ENCODE assay signal across 8 mouse cellular contexts in the genomic region with DNA sequence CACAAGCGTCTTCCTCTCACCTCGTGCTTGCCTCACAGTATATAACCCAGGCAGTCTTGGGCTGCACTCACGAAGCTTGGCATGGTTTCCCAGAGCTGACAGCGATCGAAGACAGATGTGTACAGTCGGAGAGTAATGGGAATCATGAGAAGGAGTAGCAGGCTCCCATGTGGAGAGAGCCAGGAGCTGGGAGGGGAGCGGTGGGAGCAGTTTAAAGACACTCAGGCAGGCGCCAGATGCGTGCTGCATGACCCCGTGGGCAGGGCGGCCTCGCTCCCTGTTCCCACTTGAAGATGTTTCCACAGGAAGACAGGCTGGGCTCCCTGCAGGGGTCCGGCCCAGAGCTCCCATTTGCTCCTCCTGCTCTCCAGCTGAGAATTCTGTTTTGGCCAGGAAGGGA. TPM values are rescaled to one million over a fixed set of nuclear protein-coding genes. Genes with fewer than 3 reads are reported as not detected.
DNase-seq lines count a peak whose midpoint lies in the region; ATAC-seq and TF ChIP-seq lines count a peak whose summit lies in the region.
"Had no signal": no experiment of that assay in that cellular context is flagged by ENCODE, and none has a peak within 500 bp of the region (broad histone marks: within the 10 kb centered on the region; RNA-seq: fewer than 3 reads in every experiment).

No protein-coding gene starts in this region.

- DNase-seq in ZHBTc4 (ENCODE audit: low read depth, low spot score), result peak; percentile 49
- peak; percentile 51 for DNase-seq in heart, postnatal 0 days (ENCODE audit: low spot score)
- DNase-seq in limb, embryonic 14.5 days (ENCODE audit: low spot score), result peak; percentile 76
- no peak for DNase-seq in thymus, adult 2 months
- no peak for DNase-seq in thymus, postnatal 0 days (ENCODE audit: low spot score)
- no peak for DNase-seq in Muller cell, postnatal 12 days (ENCODE audit: inconsistent ontology term)

- no peak for TF ChIP-seq EP300 in heart, postnatal 0 days (IDR thresholded peaks at IDR 0.05; ENCODE audit: low read depth)

- H3K36me3 ChIP-seq in heart, postnatal 0 days (replicated peaks; ENCODE audit: control insufficient read depth, insufficient read depth, low read length), result no peaks in the 10 kb centered on the region
- peaks cover 14% of the 10 kb centered on the region; the same call in 1 of the 2 replicates for H3K36me3 ChIP-seq in limb, embryonic 14.5 days (ENCODE audit: control insufficient read depth, insufficient read depth, low read length)
- no peaks in the 10 kb centered on the region for H3K36me3 ChIP-seq in thymus, adult 2 months (ENCODE audit: control insufficient read depth, insufficient read depth, low read length)

- no peaks in the 10 kb centered on the region for H3K9me3 ChIP-seq in heart, postnatal 0 days (replicated peaks; ENCODE audit: control insufficient read depth, low read length)
- no peaks in the 10 kb centered on the region for H3K9me3 ChIP-seq in limb, embryonic 14.5 days (ENCODE audit: control insufficient read depth, low read length)

- TF ChIP-seq POLR2A in limb, embryonic 14.5 days (IDR thresholded peaks at IDR 0.05; ENCODE audit: borderline replicate concordance, extremely low read depth, insufficient read depth, insufficient read length), result no peak
- TF ChIP-seq POLR2A in thymus, adult 2 months (IDR thresholded peaks at IDR 0.05; ENCODE audit: control insufficient read depth, extremely low read depth, insufficient read depth, low read length, poor library complexity), result no peak

- H3K27ac ChIP-seq in brown adipose tissue, adult 24 weeks (replicated peaks; ENCODE audit: low read depth, low read length), result peak overlapping the region; percentile 69
- peak overlapping the region; percentile 33 for H3K27ac ChIP-seq in heart, postnatal 0 days (ENCODE audit: low read depth)
- peak overlapping the region; percentile 52; the same call in 1 of the 2 replicates for H3K27ac ChIP-seq in limb, embryonic 14.5 days (replicated peaks; ENCODE audit: low read depth, low read length)
- H3K27ac ChIP-seq in thymus, adult 2 months (ENCODE audit: control insufficient read depth, insufficient read depth, low read length), result no peak overlapping the region

- no peaks in the 10 kb centered on the region for H3K27me3 ChIP-seq in heart, postnatal 0 days (ENCODE audit: control insufficient read depth, insufficient read depth, low read length)
- H3K27me3 ChIP-seq in limb, embryonic 14.5 days (ENCODE audit: control insufficient read depth, insufficient read depth, low read length), result no peaks in the 10 kb centered on the region
- H3K27me3 ChIP-seq in thymus, adult 2 months (ENCODE audit: control insufficient read depth, insufficient read depth, low read length), result no peaks in the 10 kb centered on the region

- peaks cover 50% of the 10 kb centered on the region for H3K4me1 ChIP-seq in brown adipose tissue, adult 24 weeks (ENCODE audit: control insufficient read depth, insufficient read depth, insufficient read length, low read length)
- peaks cover 34% of the 10 kb centered on the region for H3K4me1 ChIP-seq in heart, postnatal 0 days (ENCODE audit: control insufficient read depth, insufficient read depth)
- H3K4me1 ChIP-seq in limb, embryonic 14.5 days (ENCODE audit: control insufficient read depth, insufficient read depth, low read length), result peaks cover 24% of the 10 kb centered on the region
- H3K4me1 ChIP-seq in thymus, adult 2 months (replicated peaks; ENCODE audit: control insufficient read depth, insufficient read depth, low read length), result no peaks in the 10 kb centered on the region

- WGBS in heart, postnatal 0 days, result 19% methylated on average over 13 of the region's 13 CpGs
- 18% methylated on average over 13 of the region's 13 CpGs for WGBS in limb, embryonic 14.5 days
- 67% methylated on average over 13 of the region's 13 CpGs for WGBS in thymus, adult 2 months

- H3K4me3 ChIP-seq in brown adipose tissue, adult 24 weeks (ENCODE audit: insufficient read depth, low read depth, low read length), result no peak overlapping the region
- H3K4me3 ChIP-seq in heart, postnatal 0 days (ENCODE audit: low read depth, low read length), result no peak overlapping the region
- no peak overlapping the region for H3K4me3 ChIP-seq in limb, embryonic 14.5 days (replicated peaks; ENCODE audit: low read length)
- H3K4me3 ChIP-seq in thymus, adult 2 months (ENCODE audit: control insufficient read depth, insufficient read depth, low read length), result no peak overlapping the region

- H3K4me2 ChIP-seq in heart, postnatal 0 days (ENCODE audit: low read depth, low read length), result peak overlapping the region; percentile 33
- H3K4me2 ChIP-seq in limb, embryonic 14.5 days (replicated peaks; ENCODE audit: low read depth, low read length, severe bottlenecking), result no peak overlapping the region

- H3K9ac ChIP-seq in heart, postnatal 0 days (replicated peaks; ENCODE audit: low read depth, low read length), result no peak overlapping the region
- H3K9ac ChIP-seq in limb, embryonic 14.5 days (ENCODE audit: low read depth, low read length, severe bottlenecking), result no peak overlapping the region

- peak; percentile 43 for ATAC-seq in heart, postnatal 0 days (ENCODE audit: insufficient read depth, low read depth)
- ATAC-seq in limb, embryonic 14.5 days (ENCODE audit: low FRiP score, low read depth), result peak; percentile 68; the same call in 1 of the 2 replicates

- no peak for TF ChIP-seq CTCF in heart, postnatal 0 days (IDR thresholded peaks at IDR 0.05; ENCODE audit: low read depth)
- no peak for TF ChIP-seq CTCF in thymus, adult 2 months (IDR thresholded peaks at IDR 0.05; ENCODE audit: borderline replicate concordance, control insufficient read depth, extremely low read depth, insufficient read depth, low read length, poor library complexity)

RNA-seq across cellular contexts. Expression of a gene that starts 25.2 kb away (rescaled TPM):
- polyA plus RNA-seq in brown adipose tissue, adult 24 weeks (2012; ENCODE audit: insufficient read depth, insufficient read length, missing spikeins), result 1.7 and 5.7 TPM in 2 replicates
- 5.2 and 8.3 TPM in 2 replicates for total RNA-seq in heart, postnatal 0 days (2014; rRNA removed; ENCODE audit: low replicate concordance)
- polyA plus RNA-seq in heart, postnatal 0 days (2015; fragmentation: Nextera tagmentation; extraction: Ambion mirVana), result 5.5 and 6.1 TPM in 2 replicates
- 18.6 and 19.4 TPM in 2 replicates for polyA plus RNA-seq in limb, embryonic 14.5 days (2012; rRNA removed)
- polyA plus RNA-seq in limb, embryonic 14.5 days (2014; fragmentation: Nextera tagmentation; extraction: Ambion mirVana), result 21.5 and 25.0 TPM in 2 replicates
- polyA plus RNA-seq in thymus, adult 2 months (2012; rRNA removed), result 0.40 and 0.42 TPM in 2 replicates
- polyA plus RNA-seq in thymus, postnatal 0 days (2015; fragmentation: Nextera tagmentation; extraction: Ambion mirVana), result 0.20 and 0.33 TPM in 2 replicates
- total RNA-seq: hematopoietic stem cell, adult 5-6 weeks had no signal

Comparison
In these comparisons a context has a peak if more than half of its experiments do, and no peak if none do; other contexts are left out.
1. DNase-seq: peak in ZHBTc4 (single experiment), heart, postnatal 0 days (single experiment) and limb, embryonic 14.5 days (single experiment); none in thymus, adult 2 months (single experiment), thymus, postnatal 0 days (single experiment) and Muller cell, postnatal 12 days (single experiment).